Mouse (Mus musculus) neural tube, embryonic 13.5 days (tissue): ENCODE data around the gene Hspa1a. TPM values are rescaled to one million over a fixed set of nuclear protein-coding genes. Genes with fewer than 3 reads are reported as not detected.
"Not testable (repeated sequence)": the region's sequence is repeated elsewhere in the genome, so short reads cannot be mapped to it uniquely, and the experiment has no call there.

ENCODE experiments used
- ATAC-seq: fragments of 200-750 bp; cut with Nextera tagmentation; 2 replicates; pipeline ENCODE4 v1.8.0; 2017; ENCODE audit warnings: low read depth, mild to moderate bottlenecking, moderate TSS enrichment, moderate library complexity
- H3K27ac ChIP-seq: fragments of 300-500 bp; sonication (generic); replicated peaks from 2 replicates; pipeline ENCODE4 v1.5.1; 2015; ENCODE audit warnings: moderate library complexity, mild to moderate bottlenecking, inconsistent platforms
- H3K27me3 ChIP-seq: fragments of 300-500 bp; sonication (generic); 2 replicates; pipeline ENCODE4 v1.6.1; 2015; ENCODE audit warnings: mild to moderate bottlenecking, inconsistent platforms
- H3K36me3 ChIP-seq: fragments of 300-500 bp; sonication (generic); 2 replicates; pipeline ENCODE4 v1.6.1; 2015; ENCODE audit warnings: mild to moderate bottlenecking, inconsistent platforms
- H3K4me1 ChIP-seq: fragments of 300-500 bp; sonication (generic); replicated peaks from 2 replicates; pipeline ENCODE4 v1.6.1; 2015; ENCODE audit warnings: inconsistent platforms
- H3K4me2 ChIP-seq: fragments of 300-500 bp; sonication (generic); 2 replicates; pipeline ENCODE4 v1.6.1; 2015; ENCODE audit warnings: inconsistent platforms, mild to moderate bottlenecking, moderate library complexity
- H3K4me3 ChIP-seq: fragments of 300-500 bp; sonication (generic); 2 replicates; pipeline ENCODE4 v1.5.1; 2015; ENCODE audit warnings: mild to moderate bottlenecking, inconsistent platforms
- H3K9ac ChIP-seq: fragments of 300-500 bp; sonication (generic); 2 replicates; pipeline ENCODE4 v1.6.1; 2015; ENCODE audit warnings: moderate library complexity, mild to moderate bottlenecking, inconsistent platforms
- H3K9me3 ChIP-seq: fragments of 300-500 bp; sonication (generic); 2 replicates; pipeline ENCODE4 v1.6.1; 2016; ENCODE audit warnings: inconsistent platforms
- WGBS: fragments of 180-500 bp; shearing (Covaris S2); methylation state at CpG from one replicate; pipeline ENCODE4 v1.1.7; 2015; 5-methylcytosine and 5-hydroxymethylcytosine counted together
- polyA plus RNA-seq: library from polyadenylated mRNA; unstranded; fragments of >200 nt; fragmentation: Nextera tagmentation; extraction: Ambion mirVana; gene quantifications from 2 replicates; pipeline ENCODE4 v1.2.1, GENCODE M21; 2015

The Hspa1a gene
- polyA plus RNA-seq, 1 experiment from 2014 or later = 6.3 TPM

DNA sequence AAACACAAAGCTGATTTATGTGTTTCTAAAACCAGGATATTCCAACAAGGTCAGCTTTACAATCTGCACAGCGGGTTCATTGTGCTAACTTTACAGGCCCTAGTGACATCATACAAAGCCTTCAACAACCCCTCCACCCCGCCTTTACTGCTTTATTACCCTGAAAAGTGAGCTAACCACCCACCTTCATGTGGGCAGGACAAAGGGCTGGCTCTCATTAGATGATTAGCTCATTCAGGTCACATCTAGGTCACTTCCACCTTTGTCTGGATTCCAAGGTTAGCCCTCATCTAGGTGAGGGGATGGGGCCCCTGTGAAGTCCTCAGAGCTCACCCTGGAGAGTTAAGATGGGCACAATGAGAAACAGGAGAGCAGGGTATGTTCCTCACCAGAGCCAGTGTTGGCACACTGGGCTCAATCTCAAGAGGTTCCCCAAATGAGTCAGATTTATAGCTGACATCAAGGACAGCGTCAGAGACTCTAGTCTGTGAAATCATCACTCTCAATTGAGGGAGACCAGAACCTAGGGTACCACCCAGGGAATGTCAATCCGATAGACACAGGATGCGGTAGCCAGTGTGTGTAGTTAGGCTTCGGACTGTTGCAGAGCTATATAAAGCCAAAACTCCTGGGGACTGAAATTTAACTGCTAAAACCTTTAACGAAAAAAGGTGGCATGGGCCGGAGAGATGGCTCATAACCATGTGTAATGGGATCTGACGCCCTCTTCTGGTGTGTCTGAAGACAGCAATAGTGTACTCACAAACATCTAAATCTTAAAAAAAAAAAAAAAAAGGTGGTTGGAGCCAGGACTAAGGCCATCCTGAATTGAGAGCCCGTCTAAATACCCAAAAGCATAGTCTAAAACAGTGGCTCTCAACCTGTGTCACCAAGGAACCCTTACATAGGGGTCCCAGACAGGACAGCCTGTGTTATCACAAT is 21.2 kb downstream of the Hspa1a start:
- no peak for ATAC-seq
- H3K4me1 ChIP-seq = peaks cover 20% of the 10 kb centered on the region
- H3K27me3 ChIP-seq = peaks cover 11% of the 10 kb centered on the region
- H3K4me3 ChIP-seq = peak overlapping the region; percentile 98
- H3K27ac ChIP-seq = peak overlapping the region; percentile 92
- 10% methylated on average over 10 of the region's 10 CpGs for WGBS
- no peaks in the 10 kb centered on the region for H3K9me3 ChIP-seq
- peak overlapping the region; percentile 98 for H3K4me2 ChIP-seq
- peaks cover 30% of the 10 kb centered on the region for H3K36me3 ChIP-seq
- H3K9ac ChIP-seq = peak overlapping the region; percentile 100

DNA sequence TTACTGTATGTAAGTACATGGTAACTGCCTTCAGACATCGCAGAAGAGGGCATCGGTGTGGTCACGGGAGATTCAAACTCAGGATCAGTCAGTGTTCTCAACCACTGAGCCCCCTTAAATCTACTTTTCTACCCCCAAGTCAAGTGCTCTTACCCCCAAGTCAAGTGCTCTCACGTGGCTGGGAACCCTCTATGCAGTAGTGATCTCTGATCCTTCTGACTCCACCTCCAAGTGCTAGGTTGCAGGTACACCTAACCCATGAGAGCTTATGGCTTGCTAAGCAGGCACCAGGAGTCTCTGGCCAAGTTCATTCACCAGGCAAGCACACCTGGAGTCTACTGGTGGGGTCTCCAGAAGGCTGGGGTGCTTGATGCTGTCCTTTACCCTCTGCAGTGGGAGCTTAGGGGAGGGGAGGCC is 22.4 kb downstream of the Hspa1a start:
- 44% methylated on average over 4 of the region's 4 CpGs for WGBS
- Histone ChIP-seq H3K27ac (no peak overlapping the region), H3K9me3 (no peaks in the 10 kb centered on the region), H3K36me3 (peaks cover 30% of the 10 kb centered on the region), H3K27me3 (no peaks in the 10 kb centered on the region), H3K4me2 (peak overlapping the region; percentile 98), H3K4me3 (peak overlapping the region; percentile 98), H3K4me1 (peaks cover 20% of the 10 kb centered on the region), H3K9ac (no peak overlapping the region)
- no peak for ATAC-seq

DNA sequence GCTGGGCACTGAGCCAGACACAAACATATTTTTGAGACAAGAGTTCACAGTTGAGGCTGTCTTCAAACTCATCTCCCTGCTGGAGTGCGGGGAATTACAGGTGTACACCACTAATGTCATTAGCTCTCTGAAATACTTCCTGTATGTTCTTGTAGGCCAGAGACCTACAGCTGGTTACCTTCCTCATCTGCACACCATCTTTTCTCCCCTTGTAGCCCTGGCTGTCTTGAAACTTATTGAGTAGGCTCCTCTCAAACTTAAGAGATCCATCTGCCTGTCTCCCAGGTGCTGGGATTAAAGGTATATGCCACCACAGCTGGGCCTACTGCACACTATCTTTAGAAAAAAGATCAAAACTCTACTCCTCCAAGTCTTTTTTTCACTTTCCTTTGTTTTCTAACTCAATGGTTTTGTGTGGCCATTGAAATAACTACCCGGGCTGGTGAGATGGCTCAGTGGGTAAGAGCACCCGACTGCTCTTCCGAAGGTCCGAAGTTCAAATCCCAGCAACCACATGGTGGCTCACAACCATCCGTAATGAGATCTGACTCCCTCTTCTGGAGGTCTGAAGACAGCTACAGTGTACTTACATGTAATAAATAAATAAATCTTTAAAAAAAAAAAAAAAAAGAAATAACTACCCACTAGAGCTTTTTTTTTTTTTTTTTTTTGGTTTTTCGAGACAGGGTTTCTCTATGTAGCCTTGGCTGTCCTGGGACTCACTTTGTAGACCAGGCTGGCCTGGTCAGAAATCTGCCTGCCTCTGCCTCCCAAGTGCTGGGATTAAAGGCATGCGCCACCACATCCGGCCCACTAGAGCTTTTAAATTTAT is 23.0 kb downstream of the Hspa1a start:
- Histone ChIP-seq H3K4me1 (peaks cover 20% of the 10 kb centered on the region), H3K36me3 (peaks cover 30% of the 10 kb centered on the region)
- not testable (repeated sequence) for H3K27me3 ChIP-seq, H3K27ac ChIP-seq, H3K4me3 ChIP-seq, H3K9me3 ChIP-seq, ATAC-seq, H3K9ac ChIP-seq, H3K4me2 ChIP-seq
- WGBS = 62% methylated on average over 9 of the region's 9 CpGs

DNA sequence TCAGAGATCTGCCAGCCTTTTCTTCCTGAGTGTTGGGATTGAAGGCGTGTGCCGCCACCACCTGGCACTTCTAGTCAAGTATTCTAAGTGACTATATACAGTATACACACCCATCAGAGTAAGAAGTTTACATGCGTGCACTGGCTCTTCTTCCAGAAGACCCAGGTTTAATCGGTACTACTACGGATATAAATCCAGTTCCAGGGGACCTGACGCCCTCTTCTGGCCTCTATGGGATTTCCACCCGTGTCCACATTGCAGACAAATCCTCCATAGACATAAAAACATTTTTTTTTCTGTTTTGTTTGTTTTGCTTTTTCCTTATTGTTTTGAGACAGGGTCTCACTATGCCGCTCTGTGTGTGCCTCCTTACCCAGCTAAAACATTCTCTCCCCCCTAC is 24.4 kb downstream of the Hspa1a start:
- no peak overlapping the region for H3K9ac ChIP-seq
- no peaks in the 10 kb centered on the region for H3K27me3 ChIP-seq
- H3K4me1 ChIP-seq = peaks cover 20% of the 10 kb centered on the region
- peaks cover 30% of the 10 kb centered on the region for H3K36me3 ChIP-seq
- no peak for ATAC-seq
- no peaks in the 10 kb centered on the region for H3K9me3 ChIP-seq
- no peak overlapping the region for H3K27ac ChIP-seq
- no peak overlapping the region for H3K4me3 ChIP-seq
- no peak overlapping the region for H3K4me2 ChIP-seq
- WGBS = 27% methylated on average over 8 of the region's 8 CpGs

DNA sequence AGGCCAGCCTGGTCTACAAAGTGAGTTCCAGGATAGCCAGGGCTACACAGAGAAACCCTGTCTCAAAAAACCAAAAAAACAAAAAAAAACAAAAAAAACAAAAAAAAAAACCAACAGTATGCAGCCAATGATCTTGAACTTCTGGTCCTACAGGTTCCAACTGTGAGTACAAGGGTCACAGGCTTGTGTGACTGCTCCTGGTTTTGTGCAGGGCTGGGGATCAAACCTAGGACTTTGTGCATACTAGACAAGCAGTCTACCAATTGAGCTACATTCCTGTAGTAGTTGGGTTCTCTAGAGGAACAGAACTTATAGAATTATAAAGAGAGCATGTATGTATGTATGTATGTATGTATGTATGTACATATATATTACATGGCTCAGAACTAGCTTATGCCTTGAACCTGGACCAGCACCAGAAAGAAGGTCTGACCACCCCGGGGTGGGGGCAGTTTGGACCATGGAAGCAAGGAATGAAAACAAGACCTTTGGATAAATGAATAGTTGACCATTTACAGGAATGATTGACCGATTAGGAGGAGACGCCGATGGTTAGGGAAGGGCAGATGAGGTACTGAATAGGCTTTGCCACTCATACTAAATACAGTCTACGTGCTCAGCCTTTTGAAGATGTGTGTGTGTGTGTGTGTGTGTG is 25.3 kb downstream of the Hspa1a start:
- no peak for ATAC-seq
- Histone ChIP-seq H3K4me3 (no peak overlapping the region), H3K27ac (no peak overlapping the region), H3K4me1 (peaks cover 23% of the 10 kb centered on the region), H3K9me3 (no peaks in the 10 kb centered on the region), H3K36me3 (peaks cover 30% of the 10 kb centered on the region), H3K4me2 (no peak overlapping the region), H3K9ac (no peak overlapping the region), H3K27me3 (no peaks in the 10 kb centered on the region)
- 89% methylated on average over 5 of the region's 5 CpGs for WGBS

DNA sequence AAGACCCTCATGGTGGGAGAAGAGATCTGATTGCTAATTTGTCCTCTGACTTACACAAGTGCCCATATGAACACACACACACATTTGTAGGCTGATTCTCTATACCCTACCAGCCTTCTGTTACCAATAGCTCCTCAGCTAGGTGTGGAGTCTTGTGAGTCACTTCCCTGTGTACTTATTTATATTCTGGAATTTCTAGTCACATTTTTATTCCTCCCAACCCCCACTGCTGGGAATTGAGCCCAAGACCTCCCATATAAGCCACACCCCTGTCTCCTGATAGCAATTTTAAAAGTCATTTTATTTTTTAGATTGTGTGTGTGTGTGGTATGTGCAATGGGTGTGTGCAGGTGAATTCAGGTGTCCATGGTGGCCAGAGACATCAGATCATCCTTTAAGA is 27.6 kb downstream of the Hspa1a start:
- H3K9ac ChIP-seq = no peak overlapping the region
- H3K9me3 ChIP-seq = no peaks in the 10 kb centered on the region
- peaks cover 13% of the 10 kb centered on the region for H3K36me3 ChIP-seq
- H3K4me3 ChIP-seq = no peak overlapping the region
- no peak overlapping the region for H3K27ac ChIP-seq
- ATAC-seq = no peak
- no peak overlapping the region for H3K4me2 ChIP-seq
- peaks cover 7% of the 10 kb centered on the region for H3K4me1 ChIP-seq
- no peaks in the 10 kb centered on the region for H3K27me3 ChIP-seq

DNA sequence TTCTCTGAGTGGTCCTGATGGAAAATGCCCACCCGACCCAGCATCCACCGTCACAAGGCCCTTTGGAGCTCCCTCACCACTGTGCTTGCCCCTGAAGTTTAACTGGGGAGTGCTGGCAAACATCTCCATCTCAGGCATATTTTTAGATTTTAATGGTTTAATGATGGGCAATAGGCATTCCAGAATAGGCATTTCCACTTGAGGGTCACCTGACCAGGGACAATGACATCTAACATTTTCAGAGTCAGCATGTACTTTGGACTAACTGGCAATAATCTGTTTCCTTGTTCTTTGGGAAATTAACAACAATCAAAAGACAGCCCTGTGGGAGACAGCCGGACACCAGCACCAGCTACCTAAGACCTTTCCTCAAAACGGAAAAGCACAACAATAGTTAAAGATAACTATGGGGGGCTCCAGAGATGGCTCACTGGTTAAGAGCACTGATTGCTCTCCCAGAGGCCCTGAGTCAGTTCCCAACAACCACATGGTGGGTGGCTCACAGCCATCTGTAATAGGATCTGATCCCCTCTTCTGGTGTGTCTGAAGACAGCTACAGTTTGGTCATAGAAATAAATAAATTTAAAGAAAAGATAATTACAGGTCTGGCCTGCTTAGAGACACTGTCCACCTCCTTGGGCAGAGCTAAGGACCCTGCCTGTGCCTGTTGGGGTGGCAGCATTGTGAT is 28.7 kb downstream of the Hspa1a start:
- H3K4me3 ChIP-seq = no peak overlapping the region
- no peaks in the 10 kb centered on the region for H3K27me3 ChIP-seq
- WGBS = 77% methylated on average over 4 of the region's 4 CpGs
- H3K4me2 ChIP-seq = no peak overlapping the region
- peaks cover 4% of the 10 kb centered on the region; the same call in 1 of the 2 replicates for H3K36me3 ChIP-seq
- H3K9me3 ChIP-seq = no peaks in the 10 kb centered on the region
- no peak overlapping the region for H3K27ac ChIP-seq
- no peak overlapping the region for H3K9ac ChIP-seq
- H3K4me1 ChIP-seq = peaks cover 7% of the 10 kb centered on the region
- ATAC-seq = no peak

DNA sequence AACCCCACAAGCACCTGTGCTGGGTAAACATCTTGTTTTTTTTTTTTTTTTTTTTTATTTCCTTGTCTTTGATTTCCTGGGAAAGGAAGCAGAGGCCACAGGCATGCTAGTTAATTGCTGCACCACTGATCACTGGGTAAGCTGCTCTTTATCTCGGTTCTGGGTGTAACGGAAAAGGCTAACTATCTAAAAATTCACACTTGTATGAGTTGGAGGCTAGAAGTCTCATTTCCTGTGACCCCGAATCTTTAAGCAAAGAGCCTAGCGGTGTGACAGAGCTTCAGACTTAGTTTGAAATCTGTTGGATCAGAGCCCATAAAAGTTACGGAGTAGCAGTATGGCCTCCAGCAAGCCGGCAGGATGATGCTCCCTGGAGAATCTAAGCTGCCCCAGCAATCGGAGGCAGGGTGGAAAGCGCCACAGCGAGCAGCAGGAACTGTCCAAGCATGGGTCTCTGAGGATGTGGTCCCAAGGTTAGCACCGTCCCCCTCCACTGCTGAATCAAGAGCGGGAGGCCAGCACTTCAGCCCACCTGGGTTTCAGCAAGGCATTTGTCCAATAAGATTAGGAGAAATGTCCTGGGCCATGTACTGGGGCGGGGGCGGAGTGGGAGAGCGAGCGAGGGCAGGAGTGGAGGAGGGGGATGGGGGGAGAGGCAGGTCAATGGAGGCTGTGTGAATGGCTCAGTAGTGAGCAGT is 30.5 kb downstream of the Hspa1a start:
- H3K4me3 ChIP-seq = peak overlapping the region; percentile 27
- peaks cover 7% of the 10 kb centered on the region for H3K4me1 ChIP-seq
- 0 out of 2 replicates have a peak overlapping the region, but pooled peaks have one; percentile 23 for H3K27ac ChIP-seq
- no peak for ATAC-seq
- no peaks in the 10 kb centered on the region for H3K27me3 ChIP-seq
- H3K4me2 ChIP-seq = peak overlapping the region; percentile 51
- peak overlapping the region; percentile 63 for H3K9ac ChIP-seq
- H3K9me3 ChIP-seq = no peaks in the 10 kb centered on the region
- no peaks in the 10 kb centered on the region for H3K36me3 ChIP-seq
- 5% methylated on average over 15 of the region's 15 CpGs for WGBS

DNA sequence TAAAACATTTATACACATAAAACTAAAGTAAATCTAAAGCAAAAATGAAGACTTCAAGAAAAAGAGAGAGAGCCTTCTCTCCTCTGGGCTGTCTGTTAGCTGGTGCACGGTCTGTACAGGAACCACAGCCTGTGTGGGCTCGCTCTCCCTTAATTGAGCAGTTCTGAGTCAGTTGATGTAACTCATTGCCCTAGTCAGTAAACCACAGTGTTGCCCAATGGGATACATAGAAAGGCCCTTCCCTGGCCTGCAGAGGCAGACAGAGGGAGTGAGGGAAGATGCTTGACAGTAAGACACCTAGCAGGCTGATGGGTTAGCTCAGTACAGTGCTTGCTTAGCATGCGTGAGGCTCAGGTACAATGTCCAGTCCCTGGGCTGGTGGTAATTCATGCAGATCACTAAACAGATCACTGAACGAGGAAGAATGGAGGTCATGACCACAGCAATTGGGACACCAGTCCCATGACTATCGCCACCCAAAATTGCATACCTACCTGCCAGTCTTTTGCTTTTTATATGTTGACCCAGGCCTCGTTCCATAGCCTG is 33.9 kb downstream of the Hspa1a start:
- no peak overlapping the region for H3K9ac ChIP-seq

DNA sequence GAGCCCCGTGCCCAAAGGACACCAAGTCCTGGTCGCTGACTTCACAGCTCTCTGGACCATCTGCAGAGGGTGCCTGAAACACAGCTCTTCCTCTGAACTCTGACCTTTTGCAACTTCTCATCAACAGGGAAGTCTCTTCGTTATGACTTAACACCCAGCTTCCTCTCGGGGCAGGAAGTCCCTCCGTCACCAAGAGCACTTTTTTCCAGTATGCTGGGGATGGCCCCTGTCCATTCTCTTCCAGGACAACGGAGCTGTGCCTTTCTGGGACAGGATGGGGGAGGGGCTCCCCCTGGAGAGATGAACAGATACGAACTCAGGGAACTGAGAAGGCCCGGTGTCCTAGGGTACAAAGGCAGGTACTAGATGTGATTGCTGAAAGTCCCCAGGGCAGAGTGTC is 37.1 kb downstream of the Hspa1a start:
- H3K4me3 ChIP-seq = no peak overlapping the region
- no peak overlapping the region for H3K4me2 ChIP-seq
- 57% methylated on average over 8 of the region's 8 CpGs for WGBS
- ATAC-seq = no peak
- peaks cover 12% of the 10 kb centered on the region for H3K4me1 ChIP-seq
- H3K9ac ChIP-seq = no peak overlapping the region
- H3K9me3 ChIP-seq = no peaks in the 10 kb centered on the region
- H3K27ac ChIP-seq = no peak overlapping the region
- peaks cover 20% of the 10 kb centered on the region for H3K36me3 ChIP-seq
- H3K27me3 ChIP-seq = no peaks in the 10 kb centered on the region

More for the DNA sequence above, 33.9 kb downstream of the Hspa1a start:
- no peak overlapping the region for H3K4me3 ChIP-seq
- H3K36me3 ChIP-seq = peaks cover 20% of the 10 kb centered on the region
- no peak overlapping the region for H3K4me2 ChIP-seq
- H3K4me1 ChIP-seq = peaks cover 7% of the 10 kb centered on the region
- 82% methylated on average over 6 of the region's 6 CpGs for WGBS
- no peaks in the 10 kb centered on the region for H3K9me3 ChIP-seq
- no peaks in the 10 kb centered on the region for H3K27me3 ChIP-seq
- H3K27ac ChIP-seq = no peak overlapping the region
- ATAC-seq = no peak

DNA sequence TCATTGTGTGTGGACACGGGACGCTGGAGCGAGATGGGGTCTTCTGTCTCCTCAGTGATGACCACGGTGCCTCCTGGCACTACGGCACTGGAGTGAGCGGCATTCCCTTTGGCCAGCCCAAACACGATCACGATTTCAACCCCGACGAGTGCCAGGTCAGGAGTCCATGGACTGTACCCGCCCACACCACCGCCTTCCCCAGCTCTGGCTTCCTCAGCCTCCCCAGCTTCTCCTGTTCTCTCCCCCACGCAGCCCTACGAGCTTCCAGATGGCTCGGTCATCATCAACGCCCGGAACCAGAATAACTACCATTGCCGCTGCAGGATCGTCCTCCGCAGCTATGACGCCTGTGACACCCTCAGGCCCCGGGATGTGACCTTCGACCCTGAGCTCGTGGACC is 37.9 kb downstream of the Hspa1a start:
- Histone ChIP-seq H3K27me3 (no peaks in the 10 kb centered on the region), H3K36me3 (peaks cover 20% of the 10 kb centered on the region), H3K27ac (no peak overlapping the region), H3K4me3 (no peak overlapping the region), H3K4me1 (peaks cover 12% of the 10 kb centered on the region), H3K4me2 (no peak overlapping the region), H3K9ac (no peak overlapping the region), H3K9me3 (no peaks in the 10 kb centered on the region)
- no peak for ATAC-seq
- 78% methylated on average over 24 of the region's 24 CpGs for WGBS
